Mouse (Mus musculus) cerebellum, adult 9-10 months (tissue): Measurements from ENCODE around the gene Tbxas1.

ENCODE experiments used
- DNase-seq: peaks from one replicate; pipeline ENCODE4 v3.0.0; 2022

Tbxas1 gene

DNA sequence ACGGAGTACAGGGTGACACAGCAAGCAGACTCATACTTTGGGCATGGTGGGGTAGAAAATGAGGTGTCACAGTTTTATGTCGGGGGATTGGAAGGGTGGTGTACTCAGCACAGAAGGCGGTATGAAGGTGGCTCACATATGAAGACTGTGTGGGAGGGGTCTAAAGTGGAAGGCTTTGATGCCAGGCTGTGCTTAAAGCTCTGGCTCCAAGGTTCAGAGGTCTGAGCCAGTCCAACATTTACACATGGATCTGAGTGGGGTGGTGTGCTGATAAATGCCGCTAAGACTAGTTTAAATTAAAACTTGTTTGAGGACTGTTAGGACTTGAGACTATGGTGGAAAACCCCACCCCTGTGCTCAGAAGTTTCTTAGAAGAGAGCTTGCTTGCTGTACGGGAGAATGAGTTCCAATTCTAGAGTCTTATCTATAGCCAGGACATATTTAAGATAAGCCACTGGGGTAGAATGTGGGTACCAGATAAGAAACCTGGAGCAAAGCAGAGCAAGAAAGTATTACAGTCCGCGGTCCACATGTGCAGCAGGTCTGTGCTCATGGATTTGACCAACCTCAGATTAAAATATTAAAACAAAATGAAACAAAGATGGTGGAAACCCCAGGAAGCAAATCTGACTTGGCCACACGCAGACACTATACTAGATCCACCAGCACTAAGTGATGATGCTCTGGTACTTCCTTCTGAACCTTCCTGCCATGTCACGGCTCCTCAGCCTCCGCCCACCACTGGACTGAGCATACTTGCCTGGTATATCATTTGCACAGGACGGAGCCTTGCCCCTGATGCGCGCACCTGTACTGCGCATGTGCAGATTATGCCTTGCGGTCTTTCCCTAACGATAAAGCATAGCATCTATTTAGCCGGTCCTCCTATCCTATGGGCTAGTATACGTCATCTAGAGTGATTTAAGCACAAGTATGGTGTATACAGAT lies 48.9 kb downstream of the Tbxas1 start:
- DNase-seq: no peak

DNA sequence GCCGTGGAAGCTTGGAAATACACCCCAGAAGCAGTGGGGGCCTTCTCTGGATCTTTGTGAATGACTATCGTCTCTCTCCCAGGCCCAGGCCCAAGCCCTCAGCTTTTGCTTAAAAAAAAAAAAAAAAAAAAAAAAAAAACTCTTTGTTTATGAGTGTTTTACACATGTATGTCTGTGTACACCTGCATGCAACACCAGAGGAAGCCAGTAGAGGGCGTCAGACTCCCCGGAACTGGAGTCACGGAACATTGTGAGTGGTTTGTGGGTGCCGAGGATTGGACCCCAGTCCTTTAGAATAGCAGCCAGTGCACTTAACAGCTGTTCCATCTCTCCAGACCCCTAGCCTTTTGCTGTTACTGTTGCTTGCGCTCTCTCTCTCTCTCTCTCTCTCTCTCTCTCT lies 50.5 kb downstream of the Tbxas1 start:
- DNase-seq: no peak

DNA sequence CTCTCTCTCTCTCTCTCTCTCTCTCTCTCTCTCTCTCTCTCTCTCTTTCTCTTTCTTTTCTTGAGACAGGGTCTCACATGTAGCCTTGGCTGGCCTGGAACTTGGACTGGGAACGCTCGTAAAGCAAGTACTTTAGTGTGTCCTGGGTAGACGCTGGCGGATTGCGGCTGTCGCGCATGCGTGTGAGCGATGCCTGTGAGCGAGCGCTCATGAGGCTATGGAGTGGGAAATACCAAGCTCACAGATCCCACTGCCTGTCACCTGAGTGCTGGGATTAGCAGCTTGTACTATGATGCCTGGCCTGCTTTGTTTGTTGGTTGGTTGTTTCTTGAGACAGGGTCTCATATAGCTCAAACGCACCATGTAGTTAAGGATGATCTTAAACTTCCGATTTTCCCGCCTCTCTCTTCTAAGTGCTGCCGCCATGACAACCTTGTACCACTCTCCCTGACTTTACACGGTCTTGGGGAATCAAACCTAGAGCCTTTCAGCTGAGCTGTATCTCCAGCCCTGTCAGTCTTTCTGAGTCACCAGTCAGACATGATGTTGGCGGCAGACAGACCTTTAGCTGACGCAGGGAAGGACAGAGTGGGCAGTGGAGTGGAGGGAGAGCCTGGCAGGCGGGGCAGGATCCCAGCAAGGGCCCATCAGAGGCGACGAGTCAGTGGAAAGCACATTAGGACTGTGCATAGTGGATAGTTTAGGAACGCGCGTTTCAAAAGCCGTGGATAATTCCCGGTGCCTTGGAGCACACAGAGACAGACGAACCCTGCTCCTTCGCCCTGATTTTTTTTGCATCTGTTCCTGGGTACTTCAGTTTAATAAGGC lies 51.1 kb downstream of the Tbxas1 start:
- DNase-seq: no peak

DNA sequence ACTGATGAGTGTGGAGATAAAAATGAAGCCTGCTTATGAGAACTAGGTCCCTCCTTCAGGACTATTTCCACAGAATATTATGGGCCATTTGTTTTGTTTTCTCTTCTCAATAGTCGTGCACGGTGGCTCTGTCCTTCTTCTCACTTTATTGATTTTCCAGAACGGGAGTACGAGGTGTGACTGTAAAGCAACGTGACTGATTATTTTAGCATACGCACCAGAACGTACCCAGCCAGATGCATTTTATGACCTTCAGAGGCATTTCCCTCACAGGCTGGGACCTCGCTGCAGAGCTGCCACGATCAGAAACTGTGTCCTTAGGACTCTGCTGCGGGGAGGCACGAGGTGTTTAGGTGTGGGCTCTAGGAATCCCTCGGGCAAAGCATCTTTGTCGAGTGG lies 51.8 kb downstream of the Tbxas1 start:
- no peak for DNase-seq

DNA sequence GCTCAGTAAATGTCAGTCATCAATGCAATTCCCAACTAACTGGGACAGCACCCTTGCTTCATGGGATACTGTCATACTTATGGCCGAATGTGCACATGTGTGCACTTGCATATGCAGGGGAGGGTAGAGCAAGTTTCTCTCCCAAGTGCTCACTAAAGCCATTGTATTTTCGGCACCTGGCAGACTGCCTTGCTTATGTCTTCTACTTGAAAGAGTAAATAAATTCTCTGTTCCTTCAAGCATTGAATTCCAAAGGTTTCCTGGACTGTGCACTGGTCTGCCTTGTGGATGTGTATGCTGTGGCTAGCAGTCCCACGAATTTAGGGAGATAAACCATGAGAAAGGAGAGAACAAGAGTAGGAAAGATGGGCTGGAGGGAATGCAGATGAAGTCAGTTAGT lies 53.3 kb downstream of the Tbxas1 start:
- DNase-seq: no peak

DNA sequence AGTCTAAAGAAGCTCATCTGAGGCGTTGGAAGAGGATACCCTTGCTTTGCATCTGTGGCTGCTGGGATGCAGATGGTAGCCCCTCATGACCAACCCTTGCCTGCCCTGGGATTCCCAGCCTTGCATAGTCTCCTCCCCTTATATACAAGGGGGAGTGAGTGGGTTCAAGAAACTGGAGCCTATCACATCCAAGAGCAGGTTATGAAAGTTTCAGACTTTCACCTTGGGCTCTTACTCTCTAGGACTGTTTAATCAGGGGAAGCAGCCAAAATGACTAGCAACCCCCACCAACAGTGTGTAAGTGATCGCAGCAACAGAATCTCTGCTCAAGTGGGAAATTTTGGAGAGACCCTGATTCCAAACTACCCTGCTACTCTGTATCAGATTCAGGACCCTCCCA lies 60.8 kb downstream of the Tbxas1 start:
- no peak for DNase-seq

DNA sequence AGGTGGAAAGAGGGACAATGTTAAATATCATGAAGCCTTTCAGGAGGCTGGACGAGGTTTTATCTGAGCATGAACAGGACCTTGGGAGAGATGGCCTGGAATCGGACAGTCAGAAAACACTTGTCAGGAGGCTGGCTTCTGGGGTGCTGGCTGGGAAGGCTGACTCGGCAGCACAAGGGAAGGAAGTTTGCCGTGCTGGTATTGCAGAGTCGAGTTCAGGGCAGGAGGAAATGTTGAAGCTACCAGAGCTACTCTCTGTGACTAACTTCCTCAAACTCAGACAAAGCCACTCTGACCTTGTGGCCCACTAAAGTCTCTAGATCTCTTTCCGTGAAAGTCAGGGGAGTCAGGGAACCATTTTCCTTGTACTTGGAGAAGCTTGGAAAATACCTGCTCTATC lies 63.2 kb downstream of the Tbxas1 start:
- DNase-seq: no peak

DNA sequence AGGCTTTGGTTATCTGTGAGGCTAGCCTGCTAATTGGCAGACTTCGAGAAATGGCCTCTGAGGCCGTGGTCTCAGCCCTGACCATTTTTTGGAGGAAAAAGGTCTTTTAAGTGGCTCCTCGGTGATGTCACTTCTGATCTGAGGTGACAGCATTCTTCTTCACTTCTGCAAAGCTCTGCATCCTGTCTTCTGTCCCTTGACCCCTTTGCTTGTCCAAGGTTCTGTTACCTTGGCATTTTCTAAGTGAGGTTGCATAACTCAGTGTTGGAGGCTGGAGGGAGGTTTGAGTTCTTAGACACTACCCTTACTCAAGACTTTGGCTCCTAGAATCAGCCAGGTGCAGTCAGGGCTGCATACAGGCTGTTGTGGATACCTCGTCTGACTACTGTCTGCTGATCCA lies 63.9 kb downstream of the Tbxas1 start:
- no peak for DNase-seq

DNA sequence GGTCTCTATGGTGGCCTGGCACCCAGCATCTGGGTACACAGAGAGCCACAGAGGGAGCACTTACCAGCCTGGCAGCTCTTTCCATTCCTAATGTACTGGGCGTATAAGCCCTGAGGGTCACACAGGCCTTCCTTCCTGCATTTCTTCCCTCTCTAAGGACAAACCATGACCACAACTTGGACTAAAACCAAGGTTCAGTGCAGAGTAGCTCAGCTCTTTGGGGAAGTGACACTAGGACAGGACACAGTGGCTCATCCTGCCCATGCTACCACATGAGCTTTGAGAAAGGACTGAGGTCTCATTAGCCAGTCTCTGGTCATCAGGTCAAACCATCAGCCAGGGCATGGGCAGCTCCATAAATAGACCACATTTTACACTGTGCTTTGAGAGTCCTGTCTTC lies 65.8 kb downstream of the Tbxas1 start:
- no peak for DNase-seq

DNA sequence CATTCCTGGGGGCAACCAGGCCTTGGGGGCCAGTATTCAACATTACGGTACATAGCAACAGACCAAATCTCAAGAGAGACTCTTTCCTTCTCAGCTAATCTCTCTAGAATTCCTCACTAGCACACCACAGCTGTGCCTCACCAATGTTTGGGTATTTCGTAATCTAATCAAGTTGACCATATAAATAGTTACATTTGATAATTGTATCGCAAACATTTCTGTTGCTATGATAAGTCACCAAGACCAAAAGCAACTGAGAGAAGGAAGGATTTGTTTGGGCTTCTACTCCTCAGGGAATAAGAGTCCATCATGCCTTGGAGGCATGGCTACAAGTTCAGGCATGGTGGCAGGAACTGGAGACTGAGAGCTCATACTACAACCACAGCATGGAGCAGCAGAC lies 67.6 kb downstream of the Tbxas1 start:
- no peak for DNase-seq

DNA sequence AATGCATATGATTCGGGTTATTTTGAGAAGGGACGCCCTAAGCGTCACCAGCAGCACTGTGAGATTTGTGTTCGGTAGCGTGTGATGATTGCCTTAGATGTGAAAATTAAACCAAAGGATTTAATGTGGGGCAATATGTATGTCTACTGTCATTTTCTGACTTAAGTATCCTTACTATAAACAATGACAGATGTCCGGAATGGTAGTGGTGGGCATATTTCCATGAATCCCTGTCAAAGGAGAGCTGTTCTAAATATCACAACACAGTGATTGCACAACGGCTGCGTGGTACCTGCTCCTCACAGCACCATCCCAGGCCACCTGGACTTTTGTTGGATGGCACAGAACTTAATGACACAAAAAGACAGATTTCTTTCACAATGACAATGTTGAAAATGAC lies 69.2 kb downstream of the Tbxas1 start:
- no peak for DNase-seq

DNA sequence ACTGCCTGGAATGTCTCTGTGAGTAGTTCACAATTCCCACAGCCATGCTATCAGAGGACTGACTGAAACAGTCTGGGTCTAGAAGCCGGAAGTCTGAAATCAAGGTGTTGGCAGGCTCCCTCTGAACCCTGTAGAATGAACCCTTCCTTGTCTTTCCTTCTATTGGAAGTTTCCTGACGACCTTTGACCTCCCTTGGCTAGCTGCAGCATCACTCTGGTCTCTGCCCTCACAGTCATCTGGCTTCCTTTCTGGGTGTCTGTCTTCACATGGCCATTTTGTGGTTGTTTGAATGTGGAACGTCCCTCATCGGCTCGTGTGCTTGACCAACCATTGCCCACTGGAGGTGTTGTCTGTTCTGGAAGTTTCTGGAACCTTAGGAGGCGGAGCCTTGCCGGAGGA lies 69.6 kb downstream of the Tbxas1 start:
- DNase-seq: no peak

DNA sequence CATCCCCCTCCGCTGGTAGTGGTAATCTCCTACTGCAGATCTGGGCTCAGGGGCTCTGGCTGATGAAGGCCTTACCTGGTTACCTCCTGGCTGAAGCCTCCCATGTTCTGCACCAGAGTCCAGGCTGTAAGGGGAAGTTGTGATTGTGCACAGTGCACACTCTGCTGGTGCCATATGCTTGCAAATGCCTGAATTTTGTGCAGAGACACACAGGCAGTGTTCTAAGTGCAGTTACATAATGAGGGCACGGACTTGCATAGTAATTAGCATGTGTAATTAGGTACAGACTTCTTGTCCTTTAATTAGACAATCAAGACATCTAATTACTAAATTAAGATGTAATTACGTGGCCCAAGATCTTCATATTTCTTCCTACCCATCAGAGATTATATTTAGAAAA lies 70.5 kb downstream of the Tbxas1 start:
- no peak for DNase-seq

DNA sequence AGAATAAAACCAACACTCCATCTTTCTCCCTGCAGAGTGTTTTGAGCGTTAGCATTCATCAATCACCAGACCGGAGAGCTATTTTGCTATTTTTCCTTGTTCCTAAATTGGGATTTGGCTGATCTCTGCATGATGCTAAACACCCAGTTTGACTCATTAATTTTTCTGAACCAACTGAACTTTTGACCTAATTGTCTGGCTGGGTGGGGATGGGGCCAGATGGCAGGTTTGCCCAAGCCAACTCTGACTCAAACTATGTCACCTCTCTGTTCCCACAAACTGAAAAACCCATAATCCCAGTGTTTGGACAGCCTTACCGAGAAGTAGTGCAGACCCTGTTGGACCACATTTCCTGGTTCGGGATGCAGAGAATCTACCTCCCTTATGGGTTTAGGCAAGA lies 72.1 kb downstream of the Tbxas1 start:
- DNase-seq: peak; percentile 36

DNA sequence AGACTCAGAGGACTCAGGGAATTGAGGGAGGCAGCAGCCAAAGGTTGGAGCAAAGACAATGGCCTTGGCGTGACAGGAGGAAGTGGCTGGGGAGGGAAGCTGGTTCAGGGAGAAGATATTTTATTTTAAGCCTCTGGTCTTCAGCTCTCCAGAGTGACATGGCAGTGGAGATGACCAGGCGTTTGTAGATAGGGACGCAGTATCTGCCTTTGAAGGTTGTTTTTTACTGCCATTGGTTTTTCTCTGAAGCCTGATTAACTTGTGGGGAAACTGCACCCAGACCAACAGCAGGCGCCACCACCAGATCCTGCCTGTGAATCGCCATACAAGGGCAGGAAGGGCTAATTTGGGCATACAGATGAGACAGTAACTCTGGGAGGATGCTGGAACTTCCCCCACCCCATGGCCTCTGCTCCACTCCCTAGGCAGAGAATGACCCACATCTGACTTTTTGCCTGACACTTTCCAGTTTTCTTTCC lies 74.5 kb downstream of the Tbxas1 start:
- no peak for DNase-seq

DNA sequence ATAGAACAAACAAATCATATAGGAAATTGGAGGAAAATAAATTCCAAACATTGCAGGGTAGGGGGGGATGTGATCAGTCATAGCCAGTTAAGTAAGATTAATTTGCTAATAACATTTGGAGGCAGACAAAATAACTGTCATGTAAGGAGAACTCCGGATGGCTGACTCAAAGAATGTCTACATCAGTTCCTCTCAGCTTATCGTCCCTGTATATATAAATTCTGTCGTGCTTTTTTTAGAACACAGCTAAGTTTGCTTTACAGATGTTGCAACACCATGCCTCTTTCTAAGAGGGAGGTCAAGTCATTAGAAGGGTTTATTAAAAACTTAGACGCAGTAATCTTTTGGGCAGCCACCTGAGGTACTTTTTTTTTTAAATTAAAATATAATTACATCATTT lies 75.1 kb downstream of the Tbxas1 start:
- DNase-seq: no peak

DNA sequence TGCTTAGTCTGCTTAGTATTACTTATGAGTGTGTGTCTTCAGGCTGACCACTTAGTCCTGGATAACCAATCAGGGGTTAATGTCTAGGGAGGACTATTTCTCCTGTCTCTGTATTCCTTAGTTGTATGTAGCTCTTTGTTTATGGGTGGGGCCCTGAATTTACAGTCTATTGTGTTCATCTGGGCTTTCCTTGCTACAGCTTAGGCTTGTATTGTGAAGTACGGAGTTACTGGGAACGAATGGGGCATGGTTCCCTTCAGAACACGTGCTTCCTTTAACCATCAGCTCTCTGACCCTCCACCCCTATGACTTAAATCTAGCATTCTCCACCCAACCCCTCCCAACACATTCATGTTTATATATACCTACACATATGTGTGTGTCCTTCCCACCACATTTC lies 75.6 kb downstream of the Tbxas1 start:
- DNase-seq: no peak

DNA sequence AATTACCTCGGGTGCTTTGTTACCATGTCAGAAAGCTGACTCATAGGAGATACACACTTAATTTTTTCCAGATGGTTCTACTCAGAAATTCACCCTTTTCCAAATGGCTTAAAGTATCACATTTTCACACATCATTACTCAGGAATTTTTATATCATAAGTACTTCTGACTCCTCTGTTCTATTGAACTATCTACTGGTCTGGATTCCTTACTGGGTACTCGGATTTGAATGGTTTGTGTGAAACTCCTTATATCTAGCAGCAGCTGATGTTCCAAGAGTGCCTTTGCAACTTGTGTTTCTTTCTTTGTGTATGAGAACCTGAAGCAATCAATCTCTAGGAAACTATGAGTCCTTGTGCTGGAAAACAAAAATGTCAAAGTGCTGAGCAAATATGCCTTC lies 81.4 kb downstream of the Tbxas1 start:
- no peak for DNase-seq

DNA sequence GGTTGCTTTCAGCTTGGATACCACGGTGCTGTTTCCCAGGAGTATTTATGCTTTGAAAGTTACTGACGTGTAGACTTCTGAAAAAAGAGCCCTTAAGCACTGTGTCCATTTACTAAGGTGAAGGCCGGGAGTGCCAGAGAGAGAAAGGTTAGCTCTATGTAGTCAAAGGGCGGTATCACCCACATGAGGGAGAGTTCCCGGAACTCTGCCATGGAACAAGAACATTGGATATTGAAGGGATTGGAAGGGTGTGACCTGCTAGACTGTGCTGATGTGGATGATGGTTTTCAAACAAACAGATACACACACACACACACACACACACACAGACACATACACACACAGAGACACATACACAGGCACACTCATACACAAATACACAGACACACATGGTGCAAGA lies 82.0 kb downstream of the Tbxas1 start:
- DNase-seq: no peak

DNA sequence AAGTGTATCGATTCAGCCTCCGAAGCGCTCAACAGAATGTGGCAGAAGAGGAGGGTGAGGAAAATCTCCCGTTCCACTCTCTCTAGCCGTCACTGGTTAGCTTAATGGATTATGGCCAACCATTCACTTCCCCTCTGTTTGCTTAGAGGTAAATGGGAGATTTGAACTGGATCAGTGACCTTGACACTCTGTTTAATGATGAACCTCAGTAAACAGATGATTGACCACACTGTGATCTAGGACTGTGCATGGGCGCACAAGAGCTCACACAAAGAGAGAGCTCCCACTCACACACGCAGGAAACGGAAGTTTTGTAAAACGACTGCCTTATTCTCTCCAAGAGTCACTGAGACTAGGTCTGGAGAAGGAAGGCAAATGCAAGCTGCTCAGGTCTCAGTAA lies 84.3 kb downstream of the Tbxas1 start:
- DNase-seq: no peak

DNA sequence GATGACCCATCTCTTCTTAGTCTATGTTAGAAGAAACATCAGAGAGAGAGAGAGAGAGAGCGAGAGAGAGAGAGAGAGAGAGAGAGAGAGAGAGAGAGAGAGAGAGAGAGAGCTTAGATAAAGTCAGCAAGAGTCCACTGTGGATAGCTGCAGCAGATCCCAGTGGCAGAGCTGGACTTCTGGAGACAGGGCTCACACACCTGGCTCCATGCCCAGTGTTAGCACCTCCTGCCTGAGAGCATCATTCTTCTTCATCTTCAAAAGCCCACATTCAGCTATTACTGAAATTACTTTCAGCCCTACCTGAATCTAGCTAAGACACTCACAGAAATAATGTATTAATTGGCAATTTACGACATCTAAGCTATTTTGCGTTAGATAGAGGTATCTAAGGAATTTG lies 85.2 kb downstream of the Tbxas1 start:
- DNase-seq: peak; percentile 46

DNA sequence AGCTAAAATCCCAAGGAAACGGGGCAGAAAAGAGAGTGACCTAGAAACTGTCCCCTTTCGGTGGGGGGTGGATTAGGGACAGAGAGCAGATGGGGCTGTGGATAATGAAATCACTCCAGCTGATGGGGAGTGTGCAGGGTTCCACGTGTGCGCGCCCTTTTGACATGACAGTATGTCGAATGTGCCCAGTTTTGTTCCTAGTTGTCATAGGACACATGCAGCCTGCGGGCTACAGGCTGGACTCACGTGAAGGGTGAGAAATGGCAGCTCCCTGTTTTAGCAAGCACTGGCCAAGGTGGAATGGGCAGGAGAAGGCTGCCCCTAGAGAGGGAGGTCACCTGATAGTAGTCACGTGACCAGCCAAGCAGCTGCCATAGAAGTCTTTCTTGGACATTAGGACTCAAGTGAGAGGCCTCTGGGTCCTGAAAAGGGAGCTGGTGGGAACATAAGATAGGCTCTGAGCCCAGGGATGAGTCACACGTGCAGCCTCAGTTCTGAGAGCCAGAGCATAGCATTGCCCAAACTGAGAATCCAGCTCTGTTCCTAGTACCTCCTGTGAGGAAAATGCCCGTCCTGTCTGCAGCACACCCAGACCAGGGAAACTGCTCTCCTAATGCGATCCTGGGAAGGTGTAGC lies 85.7 kb downstream of the Tbxas1 start:
- DNase-seq: peak; percentile 61

DNA sequence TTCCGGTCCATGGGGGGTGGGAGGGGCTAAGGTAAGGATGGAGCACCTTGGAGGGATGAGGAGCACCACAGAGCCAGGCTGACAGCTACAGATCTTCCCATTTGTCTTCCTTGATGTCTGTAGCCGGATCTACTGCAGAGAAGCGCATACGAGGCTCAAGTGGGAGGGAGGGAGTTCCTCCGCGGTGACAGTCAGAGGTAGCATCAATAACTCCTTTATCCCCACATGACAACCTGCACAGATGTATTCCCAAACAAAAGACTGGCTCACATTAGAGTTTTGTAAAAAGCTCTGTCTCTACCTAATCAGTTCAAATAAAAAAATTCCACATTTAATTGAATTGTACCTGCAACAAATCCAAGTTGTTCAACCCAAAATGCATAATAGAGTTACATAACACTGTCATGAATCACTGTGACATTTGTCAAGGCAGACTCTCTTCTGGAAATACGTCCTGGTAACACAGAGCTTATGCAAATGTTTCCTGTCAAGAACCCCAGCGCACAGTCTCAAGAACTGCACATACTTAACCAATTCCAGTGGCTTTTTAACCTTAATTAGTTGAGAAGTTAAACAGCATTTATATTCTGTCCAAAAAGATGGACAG lies 86.3 kb downstream of the Tbxas1 start:
- no peak for DNase-seq
